Mouse (Mus musculus) ES-E14 (cell line): ENCODE measurements around the gene 1700008O03Rik. TPM values are rescaled to one million over a fixed set of nuclear protein-coding genes. Genes with fewer than 3 reads are reported as not detected.

ENCODE experiments used
- DNase-seq: peaks from one replicate; pipeline ENCODE4 v3.0.0-alpha.2; 2013; ENCODE audit warnings: low read depth, low spot score
- H3K27ac ChIP-seq: 2 replicates; pipeline ENCODE4 v1.5.1; 2012; ENCODE audit warnings: low read depth, mild to moderate bottlenecking, low read length, moderate library complexity, mixed read lengths; ENCODE audit not compliant: poor library complexity, insufficient read depth, severe bottlenecking
- H3K36me3 ChIP-seq: 2 replicates; pipeline ENCODE4 v1.6.1; 2012; ENCODE audit warnings: mild to moderate bottlenecking, low read length, moderate library complexity, mixed read lengths; ENCODE audit not compliant: control insufficient read depth, poor library complexity, insufficient read depth, severe bottlenecking
- H3K4me1 ChIP-seq, 2 experiments: fragments of 150-350 bp in 1 of 2; sonication (generic) in 1 of 2; 2 replicates each; pipeline ENCODE4 v1.6.1; 2012; ENCODE audit warnings: low read length in 2 of 2, mild to moderate bottlenecking in 1 of 2, mixed read lengths in 1 of 2; ENCODE audit not compliant: control insufficient read depth in 2 of 2, insufficient read depth in 2 of 2, poor library complexity in 1 of 2
- H3K4me3 ChIP-seq, 2 experiments: fragments of 150-350 bp in 1 of 2; sonication (generic) in 1 of 2; 2 replicates each; pipeline ENCODE4 v1.5.1; 2012; ENCODE audit warnings: low read length in 2 of 2, low read depth in 1 of 2, mild to moderate bottlenecking in 1 of 2, mixed read lengths in 1 of 2; ENCODE audit not compliant: insufficient read depth in 1 of 2, poor library complexity in 1 of 2, severe bottlenecking in 1 of 2
- H3K9ac ChIP-seq: 2 replicates; pipeline ENCODE4 v1.6.1; 2012; ENCODE audit warnings: low read depth, mild to moderate bottlenecking, low read length, mixed read lengths; ENCODE audit not compliant: poor library complexity, insufficient read depth, severe bottlenecking
- H3K9me3 ChIP-seq: fragments of 150-350 bp; sonication (generic); 2 replicates; pipeline ENCODE4 v1.6.1; 2012; ENCODE audit warnings: low read depth, mild to moderate bottlenecking, low read length; ENCODE audit not compliant: control insufficient read depth, insufficient read depth
- CHD2 ChIP-seq: IDR thresholded peaks from 2 replicates; pipeline ENCODE4 v1.6.1; 2014; ENCODE audit warnings: mild to moderate bottlenecking, low read depth, low read length, inconsistent platforms
- HCFC1 ChIP-seq: IDR thresholded peaks from 2 replicates; pipeline ENCODE4 v1.6.1; 2012; ENCODE audit warnings: low read length, inconsistent platforms, borderline replicate concordance; ENCODE audit not compliant: insufficient read depth
- MAFK ChIP-seq: IDR thresholded peaks from 2 replicates; pipeline ENCODE4 v1.6.1; 2014; ENCODE audit warnings: mild to moderate bottlenecking, low read depth, low read length, inconsistent platforms; ENCODE audit not compliant: insufficient read depth
- ZC3H11A ChIP-seq: IDR thresholded peaks from 2 replicates; pipeline ENCODE4 v1.6.1; 2012; ENCODE audit warnings: low read depth, mild to moderate bottlenecking, inconsistent platforms, low read length, borderline replicate concordance
- ZNF384 ChIP-seq: IDR thresholded peaks from 2 replicates; pipeline ENCODE4 v1.6.1; 2012; ENCODE audit warnings: low read depth, low read length, inconsistent platforms
- in situ Hi-C, 2 experiments: fragments of 600-800 bp; cut with MboI; formaldehyde crosslinking; loops; one replicate each; pipeline ENCODE4 v1.15.1; 2025; ENCODE audit warnings: low sequenced_read_pairs in 2 of 2, inconsistent platforms in 1 of 2; ENCODE audit not compliant: unreplicated experiment in 2 of 2
- total RNA-seq: library from RNA; depleted of rRNA; stranded (reverse); fragments of 300-350 nt; gene quantifications from 2 replicates; pipeline ENCODE4 v1.2.3, GENCODE M21; 2012

1700008O03Rik gene
- total RNA-seq, 1 experiment = 4.8 TPM

- in situ Hi-C loops = loop anchor here in 1 of 2 experiments (25.0 kb wide), 1 partner anchor 168 kb away; the partner anchor contains the start of genes Acp4 and Gm15517
- Histone ChIP-seq H3K9me3 (no peaks in the 10 kb centered on the region), H3K4me1 (peaks cover 4 to 14% of the 10 kb centered on the region in 2 experiments; a peak in 2 of 4 replicates), H3K27ac (no peak overlapping the region), H3K36me3 (no peaks in the 10 kb centered on the region), H3K9ac (no peak overlapping the region), H3K4me3 (peak overlapping the region; percentile 52 to 78; a peak in 3 of 4 replicates)
- TF ChIP-seq ZNF384 = no peak
- no peak for TF ChIP-seq CHD2
- no peak for TF ChIP-seq HCFC1
- no peak for TF ChIP-seq MAFK
- TF ChIP-seq ZC3H11A = no peak
- DNase-seq = no peak
These were observed 44.2 kb upstream of the 1700008O03Rik start for GRCm38 (mm10) chr7:44429534-44430488.

GRCm38 (mm10) chr7:44428968-44429521 is 43.4 kb upstream of the 1700008O03Rik start, which contains the start of gene Lrrc4b:
Gene Lrrc4b (plus strand): TSS chr7:44429018.
- Histone ChIP-seq H3K27ac (no peak within 1 kb of the TSS), H3K9ac (peak within 1 kb of the TSS; percentile 48), H3K4me3 (peak within 1 kb of the TSS; percentile 52 to 78; a peak in 3 of 4 replicates), H3K4me1 (peaks cover 4 to 14% of the 10 kb centered on the region in 2 experiments; a peak in 2 of 4 replicates), H3K36me3 (no peaks in the 10 kb centered on the region), H3K9me3 (no peaks in the 10 kb centered on the region)
- TF ChIP-seq ZC3H11A (no peak), ZNF384 (no peak), CHD2 (no peak), MAFK (no peak), HCFC1 (no peak)
- in situ Hi-C loops = loop anchor here in 1 of 2 experiments (25.0 kb wide), 1 partner anchor 167 kb away; the partner anchor contains the start of genes Acp4 and Gm15517
- DNase-seq = no peak

- H3K36me3 ChIP-seq = no peaks in the 10 kb centered on the region
- no peak overlapping the region for H3K9ac ChIP-seq
- no peak for DNase-seq
- H3K9me3 ChIP-seq = no peaks in the 10 kb centered on the region
- H3K4me1 ChIP-seq = peaks cover 0 to 14% of the 10 kb centered on the region in 2 experiments; a peak in 1 of 4 replicates
- in situ Hi-C loops = loop anchor here in 1 of 2 experiments (25.0 kb wide), 1 partner anchor 166 kb away; the partner anchor contains the start of genes Acp4 and Gm15517
- peak overlapping the region; percentile 18 to 78; a peak in 3 of 4 replicates for H3K4me3 ChIP-seq
- H3K27ac ChIP-seq = no peak overlapping the region
- TF ChIP-seq ZNF384 = no peak
- no peak for TF ChIP-seq HCFC1
- TF ChIP-seq MAFK = no peak
- no peak for TF ChIP-seq ZC3H11A
- TF ChIP-seq CHD2 = no peak
These were observed 42.7 kb upstream of the 1700008O03Rik start for GRCm38 (mm10) chr7:44428171-44428950.

GRCm38 (mm10) chr7:44427666-44428065 is 42.0 kb upstream of the 1700008O03Rik start:
- no peak for DNase-seq
- peaks cover 0 to 12% of the 10 kb centered on the region in 2 experiments; a peak in 1 of 4 replicates for H3K4me1 ChIP-seq
- H3K4me3 ChIP-seq = peak overlapping the region; percentile 18 to 78; a peak in 2 of 4 replicates
- H3K9ac ChIP-seq = no peak overlapping the region
- H3K27ac ChIP-seq = no peak overlapping the region
- H3K9me3 ChIP-seq = no peaks in the 10 kb centered on the region
- TF ChIP-seq MAFK = no peak
- in situ Hi-C loops = loop anchor here in 1 of 2 experiments (25.0 kb wide), 1 partner anchor 165 kb away; the partner anchor contains the start of genes Acp4 and Gm15517
- no peaks in the 10 kb centered on the region for H3K36me3 ChIP-seq
